Mouse (Mus musculus) liver, embryonic 11.5 days (tissue): Measurements from ENCODE around the gene Hc. TPM values are rescaled to one million over a fixed set of nuclear protein-coding genes. Genes with fewer than 3 reads are reported as not detected.

Source experiments
- ATAC-seq: fragments of 200-750 bp; cut with Nextera tagmentation; replicated peaks from 2 replicates; pipeline ENCODE4 v1.8.0; 2017; ENCODE audit warnings: moderate number of reproducible peaks, mild to moderate bottlenecking, moderate TSS enrichment, moderate library complexity; ENCODE audit not compliant: low FRiP score
- DNase-seq: peaks from one replicate; pipeline ENCODE4 v3.0.0-alpha.2; 2017; ENCODE audit warnings: low spot score
- H3K27ac ChIP-seq: fragments of 300-500 bp; sonication (generic); 2 replicates; pipeline ENCODE4 v1.5.1; 2014; ENCODE audit warnings: mild to moderate bottlenecking, low read depth, low read length, control low read depth
- H3K27me3 ChIP-seq: fragments of 300-500 bp; sonication (generic); replicated peaks from 2 replicates; pipeline ENCODE4 v1.6.1; 2014; ENCODE audit warnings: low read length, mixed read lengths; ENCODE audit not compliant: control insufficient read depth, insufficient read depth
- H3K36me3 ChIP-seq: fragments of 300-500 bp; sonication (generic); 2 replicates; pipeline ENCODE4 v1.6.1; 2014; ENCODE audit warnings: mild to moderate bottlenecking, low read length, moderate library complexity, mixed read lengths; ENCODE audit not compliant: control insufficient read depth, insufficient read depth
- H3K4me1 ChIP-seq: fragments of 300-500 bp; sonication (generic); replicated peaks from 2 replicates; pipeline ENCODE4 v1.6.1; 2014; ENCODE audit warnings: low read length, mixed read lengths; ENCODE audit not compliant: control insufficient read depth, insufficient read depth
- H3K4me2 ChIP-seq: fragments of 300-500 bp; sonication (generic); 2 replicates; pipeline ENCODE4 v1.6.1; 2014; ENCODE audit warnings: mild to moderate bottlenecking, control low read depth, moderate library complexity
- H3K4me3 ChIP-seq: fragments of 300-500 bp; sonication (generic); 2 replicates; pipeline ENCODE4 v1.5.1; 2014; ENCODE audit warnings: low read depth, low read length, control low read depth
- H3K9ac ChIP-seq: fragments of 300-500 bp; sonication (generic); 2 replicates; pipeline ENCODE4 v1.6.1; 2014; ENCODE audit warnings: low read depth, low read length, control low read depth
- H3K9me3 ChIP-seq: fragments of 300-500 bp; sonication (generic); 2 replicates; pipeline ENCODE4 v1.6.1; 2016; ENCODE audit warnings: low read length, inconsistent platforms, mixed read lengths; ENCODE audit not compliant: control insufficient read depth
- WGBS: fragments of 180-500 bp; shearing (Covaris S2); extraction: QIAGEN DNeasy Blood & Tissue Kit; methylation state at CpG from one replicate; pipeline ENCODE4 v1.1.7; 2014; 5-methylcytosine and 5-hydroxymethylcytosine counted together
- polyA plus RNA-seq: library from polyadenylated mRNA; unstranded; fragments of >200 nt; fragmentation: Nextera tagmentation; extraction: Ambion mirVana; gene quantifications from 2 replicates; pipeline ENCODE4 v1.2.1, GENCODE M21; 2014

Hc gene
- polyA plus RNA-seq, 1 experiment from 2014 or later = 10.0 TPM

GRCm38 (mm10) chr2:34965806-34966205 is 95.4 kb downstream of the Hc start:
- Histone ChIP-seq H3K27ac (no peak overlapping the region), H3K27me3 (peaks cover under 1% of the 10 kb centered on the region; the same call in 1 of the 2 replicates), H3K9ac (no peak overlapping the region), H3K36me3 (no peaks in the 10 kb centered on the region), H3K4me1 (peaks cover 6% of the 10 kb centered on the region), H3K9me3 (no peaks in the 10 kb centered on the region), H3K4me2 (no peak overlapping the region; the same call in 1 of the 2 replicates), H3K4me3 (no peak overlapping the region)
- WGBS = 82% methylated on average over 8 of the region's 8 CpGs
- DNase-seq (no peak), ATAC-seq (no peak)

- Histone ChIP-seq H3K4me3 (no peak overlapping the region), H3K36me3 (no peaks in the 10 kb centered on the region), H3K4me2 (peak overlapping the region; percentile 44), H3K9ac (no peak overlapping the region), H3K27me3 (peaks cover 5% of the 10 kb centered on the region; the same call in 1 of the 2 replicates), H3K27ac (no peak overlapping the region), H3K4me1 (peaks cover 6% of the 10 kb centered on the region), H3K9me3 (no peaks in the 10 kb centered on the region)
- DNase-seq (peak; percentile 55), ATAC-seq (peak; percentile 56)
- WGBS = 31% methylated on average over 9 of the region's 9 CpGs
Measured at GRCm38 (mm10) chr2:34965293-34965692, 95.9 kb downstream of the Hc start.

GRCm38 (mm10) chr2:34964651-34965050 is 96.6 kb downstream of the Hc start:
- DNase-seq = no peak
- WGBS = 81% methylated on average over 9 of the region's 9 CpGs
- H3K9ac ChIP-seq = no peak overlapping the region
- peaks cover 5% of the 10 kb centered on the region; the same call in 1 of the 2 replicates for H3K27me3 ChIP-seq
- H3K27ac ChIP-seq = no peak overlapping the region
- no peak for ATAC-seq
- no peak overlapping the region for H3K4me3 ChIP-seq
- H3K4me2 ChIP-seq = no peak overlapping the region
- H3K9me3 ChIP-seq = no peaks in the 10 kb centered on the region
- H3K36me3 ChIP-seq = no peaks in the 10 kb centered on the region
- peaks cover 6% of the 10 kb centered on the region for H3K4me1 ChIP-seq

GRCm38 (mm10) chr2:34964230-34964629 is 97.0 kb downstream of the Hc start:
- no peaks in the 10 kb centered on the region for H3K36me3 ChIP-seq
- ATAC-seq (no peak), DNase-seq (no peak)
- H3K9ac ChIP-seq = no peak overlapping the region
- no peak overlapping the region for H3K4me3 ChIP-seq
- peaks cover 5% of the 10 kb centered on the region; the same call in 1 of the 2 replicates for H3K27me3 ChIP-seq
- H3K9me3 ChIP-seq = no peaks in the 10 kb centered on the region
- WGBS = 87% methylated on average over 6 of the region's 6 CpGs
- H3K4me1 ChIP-seq = peaks cover 6% of the 10 kb centered on the region
- H3K4me2 ChIP-seq = no peak overlapping the region
- H3K27ac ChIP-seq = no peak overlapping the region

- H3K9me3 ChIP-seq = no peaks in the 10 kb centered on the region
- H3K27ac ChIP-seq = no peak overlapping the region
- H3K9ac ChIP-seq = no peak overlapping the region
- DNase-seq (no peak), ATAC-seq (no peak)
- no peaks in the 10 kb centered on the region for H3K36me3 ChIP-seq
- peaks cover 5% of the 10 kb centered on the region; the same call in 1 of the 2 replicates for H3K27me3 ChIP-seq
- no peak overlapping the region for H3K4me2 ChIP-seq
- peaks cover 6% of the 10 kb centered on the region for H3K4me1 ChIP-seq
- 70% methylated on average over 13 of the region's 13 CpGs for WGBS
- no peak overlapping the region for H3K4me3 ChIP-seq
Measured at GRCm38 (mm10) chr2:34963371-34963956, 97.8 kb downstream of the Hc start.

GRCm38 (mm10) chr2:34962893-34963292 is 98.3 kb downstream of the Hc start:
- DNase-seq (no peak), ATAC-seq (no peak)
- no peak overlapping the region for H3K4me2 ChIP-seq
- no peak overlapping the region for H3K4me3 ChIP-seq
- 81% methylated on average over 9 of the region's 9 CpGs for WGBS
- H3K27ac ChIP-seq = no peak overlapping the region
- peaks cover 6% of the 10 kb centered on the region for H3K4me1 ChIP-seq
- H3K36me3 ChIP-seq = no peaks in the 10 kb centered on the region
- H3K27me3 ChIP-seq = peaks cover 5% of the 10 kb centered on the region; the same call in 1 of the 2 replicates
- H3K9ac ChIP-seq = no peak overlapping the region
- no peaks in the 10 kb centered on the region for H3K9me3 ChIP-seq

- no peak for ATAC-seq
- H3K4me1 ChIP-seq = peaks cover 6% of the 10 kb centered on the region
- DNase-seq = no peak
- H3K27ac ChIP-seq = no peak overlapping the region
- no peaks in the 10 kb centered on the region for H3K36me3 ChIP-seq
- H3K4me2 ChIP-seq = no peak overlapping the region
- peaks cover 5% of the 10 kb centered on the region; the same call in 1 of the 2 replicates for H3K27me3 ChIP-seq
- H3K4me3 ChIP-seq = no peak overlapping the region
- no peak overlapping the region for H3K9ac ChIP-seq
- WGBS = 58% methylated on average over 2 of the region's 2 CpGs
- no peaks in the 10 kb centered on the region for H3K9me3 ChIP-seq
Measured at GRCm38 (mm10) chr2:34962211-34962610, 99.0 kb downstream of the Hc start.

- DNase-seq (peak; percentile 49), ATAC-seq (0 out of 2 replicates have a peak, but pooled peaks have one; percentile 18)
- Histone ChIP-seq H3K9ac (no peak within 1 kb of the TSS), H3K36me3 (no peaks in the 10 kb centered on the region), H3K9me3 (no peaks in the 10 kb centered on the region), H3K4me3 (peak within 1 kb of the TSS; percentile 7; the same call in 1 of the 2 replicates), H3K27ac (no peak within 1 kb of the TSS), H3K4me2 (peak within 1 kb of the TSS; percentile 31), H3K4me1 (peaks cover 6% of the 10 kb centered on the region), H3K27me3 (peaks cover 5% of the 10 kb centered on the region; the same call in 1 of the 2 replicates)
- 13% methylated on average over 20 of the region's 20 CpGs for WGBS
Measured at GRCm38 (mm10) chr2:34961481-34962036, 99.7 kb downstream of the Hc start, which contains the start of gene Traf1. Traf1 (minus strand) TSS chr2:34961772.

- Histone ChIP-seq H3K4me3 (peak overlapping the region; percentile 7; the same call in 1 of the 2 replicates), H3K4me2 (peak overlapping the region; percentile 31), H3K4me1 (peaks cover 6% of the 10 kb centered on the region), H3K36me3 (no peaks in the 10 kb centered on the region), H3K27me3 (peaks cover 5% of the 10 kb centered on the region; the same call in 1 of the 2 replicates), H3K27ac (no peak overlapping the region), H3K9me3 (no peaks in the 10 kb centered on the region), H3K9ac (no peak overlapping the region)
- no peak for DNase-seq
- 62% methylated on average over 6 of the region's 6 CpGs for WGBS
- no peak for ATAC-seq
Measured at GRCm38 (mm10) chr2:34960966-34961365, 100.3 kb downstream of the Hc start.
